Mouse (Mus musculus) neural tube, embryonic 11.5 days (tissue): ENCODE data around the gene Fam213a. TPM values are rescaled to one million over a fixed set of nuclear protein-coding genes. Genes with fewer than 3 reads are reported as not detected.

Source experiments
- ATAC-seq: fragments of 200-750 bp; cut with Nextera tagmentation; 2 replicates; pipeline ENCODE4 v1.8.0; 2017; ENCODE audit warnings: moderate number of reproducible peaks, mild to moderate bottlenecking, moderate TSS enrichment, moderate library complexity; ENCODE audit not compliant: insufficient read depth, low FRiP score, low TSS enrichment
- DNase-seq: peaks from one replicate; pipeline ENCODE4 v3.0.0-alpha.2; 2015; ENCODE audit warnings: low spot score
- H3K27ac ChIP-seq: fragments of 300-500 bp; sonication (generic); 2 replicates; pipeline ENCODE4 v1.5.1; 2014; ENCODE audit warnings: low read depth, mild to moderate bottlenecking, low read length
- H3K27me3 ChIP-seq: fragments of 300-500 bp; sonication (generic); 2 replicates; pipeline ENCODE4 v1.6.1; 2014; ENCODE audit warnings: mild to moderate bottlenecking, low read length, mixed read lengths; ENCODE audit not compliant: control insufficient read depth, insufficient read depth
- H3K36me3 ChIP-seq: fragments of 300-500 bp; sonication (generic); 2 replicates; pipeline ENCODE4 v1.6.1; 2014; ENCODE audit warnings: mild to moderate bottlenecking, low read length, moderate library complexity, mixed read lengths; ENCODE audit not compliant: control insufficient read depth, insufficient read depth
- H3K4me1 ChIP-seq: fragments of 300-500 bp; sonication (generic); 2 replicates; pipeline ENCODE4 v1.6.1; 2014; ENCODE audit warnings: low read length, mixed read lengths; ENCODE audit not compliant: control insufficient read depth, insufficient read depth
- H3K4me2 ChIP-seq: fragments of 300-500 bp; sonication (generic); 2 replicates; pipeline ENCODE4 v1.6.1; 2014; ENCODE audit warnings: low read depth, mild to moderate bottlenecking, moderate library complexity
- H3K4me3 ChIP-seq: fragments of 300-500 bp; sonication (generic); 2 replicates; pipeline ENCODE4 v1.5.1; 2014; ENCODE audit warnings: low read depth, low read length
- H3K9ac ChIP-seq: fragments of 300-500 bp; sonication (generic); 2 replicates; pipeline ENCODE4 v1.6.1; 2014; ENCODE audit warnings: mild to moderate bottlenecking, low read length
- H3K9me3 ChIP-seq: fragments of 300-500 bp; sonication (generic); 2 replicates; pipeline ENCODE4 v1.6.1; 2016; ENCODE audit warnings: low read length; ENCODE audit not compliant: control insufficient read depth
- WGBS: fragments of 180-500 bp; shearing (Covaris S2); extraction: QIAGEN DNeasy Blood & Tissue Kit; methylation state at CpG from one replicate; pipeline ENCODE4 v1.1.7; 2014; 5-methylcytosine and 5-hydroxymethylcytosine counted together
- polyA plus RNA-seq: library from polyadenylated mRNA; unstranded; fragments of >200 nt; fragmentation: Nextera tagmentation; extraction: Ambion mirVana; gene quantifications from 2 replicates; pipeline ENCODE4 v1.2.1, GENCODE M21; 2014

The Fam213a gene
- polyA plus RNA-seq, 1 experiment from 2014 or later: 48.5 TPM

DNA sequence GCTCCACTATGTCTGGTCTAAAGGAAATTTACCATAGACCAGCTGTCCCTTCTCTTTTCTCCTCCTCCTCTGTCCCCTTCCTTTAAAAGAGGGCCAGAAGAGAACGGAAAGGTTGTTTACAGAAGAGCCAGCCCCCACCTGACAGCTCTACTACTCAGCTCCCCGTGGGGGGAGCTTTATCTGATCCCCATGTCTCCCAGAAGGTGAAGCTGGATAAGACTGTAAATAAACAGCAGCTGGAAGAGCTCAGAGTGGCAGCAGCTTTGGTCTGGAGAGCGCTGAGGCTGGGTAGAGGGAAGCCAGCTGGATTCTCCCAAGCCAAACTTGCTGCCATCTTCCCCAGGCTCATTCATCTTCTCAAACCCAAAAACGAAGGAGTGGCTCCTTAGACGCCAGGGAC, 5.9 kb downstream of the Fam213a start:
- 52% methylated on average over 5 of the region's 5 CpGs for WGBS
- no peak overlapping the region for H3K4me2 ChIP-seq

DNA sequence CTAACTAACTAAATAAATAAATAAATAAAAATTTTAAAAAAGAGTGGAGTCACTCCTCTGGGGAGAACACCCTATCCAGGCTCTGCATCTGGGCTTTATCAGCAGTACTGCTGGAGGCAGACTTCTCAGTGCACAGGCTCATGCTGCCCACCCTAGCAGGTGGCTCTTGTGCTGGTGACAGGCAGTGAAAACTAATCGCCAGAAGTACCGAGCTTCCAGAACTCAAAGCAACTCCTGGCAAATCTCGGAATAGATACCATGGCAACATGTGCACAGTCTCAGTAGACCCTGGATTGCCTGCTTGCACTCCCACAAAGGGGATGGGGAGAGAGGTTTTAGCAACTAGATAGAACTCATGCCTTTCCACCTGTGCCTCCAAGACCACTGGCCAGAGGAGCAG, 6.7 kb downstream of the Fam213a start:
- peaks cover 4% of the 10 kb centered on the region; the same call in 1 of the 2 replicates for H3K4me1 ChIP-seq
- ATAC-seq (no peak), DNase-seq (no peak)
- H3K27me3 ChIP-seq: no peaks in the 10 kb centered on the region
- H3K4me2 ChIP-seq: no peak overlapping the region
- no peaks in the 10 kb centered on the region for H3K9me3 ChIP-seq
- H3K36me3 ChIP-seq: no peaks in the 10 kb centered on the region
- H3K27ac ChIP-seq: no peak overlapping the region
- no peak overlapping the region for H3K9ac ChIP-seq
- no peak overlapping the region for H3K4me3 ChIP-seq
- 73% methylated on average over 3 of the region's 3 CpGs for WGBS

More for the DNA sequence above, 5.9 kb downstream of the Fam213a start:
- DNase-seq (no peak), ATAC-seq (no peak)
- no peaks in the 10 kb centered on the region for H3K36me3 ChIP-seq
- H3K4me1 ChIP-seq: peaks cover 4% of the 10 kb centered on the region; the same call in 1 of the 2 replicates
- no peak overlapping the region for H3K9ac ChIP-seq
- H3K27ac ChIP-seq: no peak overlapping the region
- H3K9me3 ChIP-seq: no peaks in the 10 kb centered on the region
- H3K27me3 ChIP-seq: no peaks in the 10 kb centered on the region
- no peak overlapping the region for H3K4me3 ChIP-seq

DNA sequence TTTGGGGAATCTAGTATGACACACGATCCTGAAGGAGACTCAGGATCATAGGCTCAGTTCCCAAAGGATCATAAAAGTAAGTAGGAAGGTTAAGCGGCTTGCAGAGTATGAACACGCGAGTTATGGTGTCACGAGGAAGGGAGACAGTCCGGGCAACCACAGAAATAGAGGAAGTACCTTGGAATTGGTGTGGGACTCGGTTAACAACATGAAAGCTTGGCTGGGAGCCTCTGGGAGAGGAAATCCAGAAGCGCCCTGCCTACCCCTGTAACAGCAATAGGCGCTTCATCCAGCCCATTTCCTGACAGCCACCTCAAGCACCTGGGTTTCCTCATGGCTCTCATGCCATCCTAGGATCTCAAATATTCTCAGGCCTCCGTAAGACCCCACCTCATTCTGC, 7.3 kb downstream of the Fam213a start:
- DNase-seq (no peak), ATAC-seq (no peak)
- Histone ChIP-seq H3K9me3 (no peaks in the 10 kb centered on the region), H3K4me3 (no peak overlapping the region), H3K9ac (no peak overlapping the region), H3K4me1 (peaks cover 4% of the 10 kb centered on the region; the same call in 1 of the 2 replicates), H3K27me3 (no peaks in the 10 kb centered on the region), H3K4me2 (no peak overlapping the region), H3K27ac (no peak overlapping the region), H3K36me3 (no peaks in the 10 kb centered on the region)
- WGBS: 92% methylated on average over 10 of the region's 10 CpGs

DNA sequence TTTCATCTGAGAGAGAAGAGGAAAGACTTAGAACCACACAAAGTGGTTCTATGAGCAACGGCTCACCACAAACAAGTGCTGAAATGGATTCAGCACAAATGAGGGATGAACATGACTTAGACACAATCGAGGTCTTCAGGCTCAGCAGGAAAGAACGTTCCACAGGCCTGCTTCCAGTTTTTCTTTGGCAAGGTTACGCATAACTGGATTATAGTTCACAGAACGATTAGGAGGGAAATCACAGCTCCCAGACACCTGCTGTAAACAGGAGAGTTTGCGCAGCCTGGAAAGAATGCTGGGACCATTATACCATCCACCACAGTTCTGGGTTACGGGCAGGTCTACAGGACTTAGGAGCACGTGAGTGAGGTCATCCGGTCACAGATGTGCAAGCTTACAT, 7.9 kb downstream of the Fam213a start:
- DNase-seq (no peak), ATAC-seq (no peak)
- no peaks in the 10 kb centered on the region; the same call in 1 of the 2 replicates for H3K36me3 ChIP-seq
- H3K9me3 ChIP-seq: no peaks in the 10 kb centered on the region
- H3K4me2 ChIP-seq: no peak overlapping the region
- peaks cover 4% of the 10 kb centered on the region; the same call in 1 of the 2 replicates for H3K4me1 ChIP-seq
- no peak overlapping the region for H3K4me3 ChIP-seq
- whole genome bisulfite sequencing: 89% methylated on average over 9 of the region's 9 CpGs
- H3K9ac ChIP-seq: no peak overlapping the region
- no peak overlapping the region for H3K27ac ChIP-seq
- H3K27me3 ChIP-seq: no peaks in the 10 kb centered on the region

DNA sequence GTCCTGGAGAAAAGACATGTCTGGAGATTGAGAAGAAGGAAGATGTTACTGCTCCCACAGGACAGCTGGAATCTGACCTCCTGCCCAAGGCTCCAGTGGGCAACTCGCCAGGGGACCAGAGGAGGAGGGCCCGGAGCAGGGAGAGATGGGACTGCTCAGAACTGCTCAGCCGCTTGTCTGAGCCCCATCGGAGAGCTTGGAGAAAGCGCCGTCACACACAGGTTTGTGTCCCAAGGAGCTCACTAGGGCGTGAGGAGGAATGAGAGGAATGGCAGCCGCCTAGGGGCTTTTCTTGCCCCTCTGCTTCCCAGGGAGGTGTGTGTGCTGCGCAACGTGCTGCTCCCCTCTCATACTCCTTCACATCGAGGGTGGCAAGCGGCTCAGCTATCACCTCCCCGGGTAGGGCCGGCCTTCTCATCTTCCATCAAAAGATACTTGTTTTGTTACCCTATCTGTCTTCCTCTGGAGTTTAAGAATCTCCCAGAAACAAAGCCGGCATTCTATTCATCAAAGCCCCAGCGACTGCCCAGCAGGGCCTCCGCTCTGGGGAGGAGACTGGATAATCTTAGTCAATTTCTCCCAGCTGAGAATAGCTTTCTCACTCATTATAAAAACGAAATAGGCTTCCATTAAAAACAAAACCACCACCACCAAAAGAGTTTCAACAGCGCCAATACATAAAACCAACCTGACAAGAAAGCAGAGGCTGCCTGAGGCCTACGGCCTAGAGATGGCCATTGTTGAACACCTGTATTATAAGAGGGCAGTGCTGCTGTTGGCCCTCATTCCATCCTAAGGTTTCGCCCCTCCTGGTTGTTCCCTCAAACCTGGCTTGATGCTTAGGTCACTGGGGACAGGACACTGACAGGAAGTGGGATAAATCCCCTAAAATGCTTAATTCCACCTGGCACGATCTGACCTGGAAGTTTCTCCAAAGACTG, 9.1 kb downstream of the Fam213a start:
- ATAC-seq (no peak; the same call in 1 of the 2 replicates), DNase-seq (peak; percentile 30)
- WGBS: 11% methylated on average over 21 of the region's 22 CpGs
- no peak overlapping the region for H3K4me3 ChIP-seq
- H3K27me3 ChIP-seq: no peaks in the 10 kb centered on the region
- H3K4me1 ChIP-seq: peaks cover 4% of the 10 kb centered on the region; the same call in 1 of the 2 replicates
- peak overlapping the region; percentile 11 for H3K9ac ChIP-seq
- no peaks in the 10 kb centered on the region; the same call in 1 of the 2 replicates for H3K36me3 ChIP-seq
- H3K9me3 ChIP-seq: no peaks in the 10 kb centered on the region
- H3K27ac ChIP-seq: no peak overlapping the region
- H3K4me2 ChIP-seq: peak overlapping the region; percentile 13

DNA sequence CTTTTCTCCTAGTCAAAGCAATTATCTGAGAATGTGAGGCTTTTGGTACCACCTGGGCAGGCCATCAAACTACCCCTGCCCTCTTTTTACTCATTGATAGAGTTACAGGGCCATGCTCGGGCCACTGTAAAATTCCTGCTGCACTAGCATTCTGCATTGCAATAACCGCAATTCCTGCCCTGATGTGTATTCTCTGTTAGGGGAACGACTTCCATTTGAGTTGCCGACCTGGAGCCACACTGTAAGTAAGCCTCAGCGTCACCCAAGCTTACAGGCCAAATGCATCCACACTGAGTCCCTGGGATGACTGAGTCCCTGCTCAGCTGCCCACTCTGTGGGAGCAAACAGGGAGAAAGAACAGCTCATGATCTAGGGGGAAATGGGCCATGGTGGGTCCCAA, 12.0 kb downstream of the Fam213a start:
- H3K9ac ChIP-seq: no peak overlapping the region
- H3K36me3 ChIP-seq: no peaks in the 10 kb centered on the region; the same call in 1 of the 2 replicates
- H3K4me2 ChIP-seq: no peak overlapping the region
- WGBS: 77% methylated on average over 5 of the region's 5 CpGs
- H3K4me1 ChIP-seq: peaks cover 4% of the 10 kb centered on the region; the same call in 1 of the 2 replicates
- H3K9me3 ChIP-seq: no peaks in the 10 kb centered on the region
- DNase-seq: no peak
- ATAC-seq: no peak
- H3K27ac ChIP-seq: no peak overlapping the region
- no peaks in the 10 kb centered on the region for H3K27me3 ChIP-seq
- no peak overlapping the region for H3K4me3 ChIP-seq

DNA sequence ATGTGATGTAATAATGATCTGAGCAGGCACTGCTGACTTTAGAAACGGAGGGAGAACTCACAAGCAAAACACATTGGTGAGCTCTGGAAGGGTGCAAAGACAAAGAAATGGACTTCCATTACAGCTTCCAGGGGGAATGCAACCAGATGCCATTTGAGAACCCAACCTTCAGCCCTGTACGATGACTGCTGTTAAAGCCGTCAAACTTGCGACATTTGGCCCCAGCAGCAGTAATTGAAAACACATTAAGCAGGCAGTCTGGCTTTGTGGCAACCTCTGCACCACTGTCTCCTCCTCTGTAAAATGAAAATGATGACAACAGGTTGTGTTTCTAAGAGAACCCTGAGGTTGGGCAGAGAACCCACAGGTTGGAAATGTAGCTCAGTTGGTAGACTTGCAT, 12.8 kb downstream of the Fam213a start:
- no peaks in the 10 kb centered on the region for H3K27me3 ChIP-seq
- no peak for DNase-seq

DNA sequence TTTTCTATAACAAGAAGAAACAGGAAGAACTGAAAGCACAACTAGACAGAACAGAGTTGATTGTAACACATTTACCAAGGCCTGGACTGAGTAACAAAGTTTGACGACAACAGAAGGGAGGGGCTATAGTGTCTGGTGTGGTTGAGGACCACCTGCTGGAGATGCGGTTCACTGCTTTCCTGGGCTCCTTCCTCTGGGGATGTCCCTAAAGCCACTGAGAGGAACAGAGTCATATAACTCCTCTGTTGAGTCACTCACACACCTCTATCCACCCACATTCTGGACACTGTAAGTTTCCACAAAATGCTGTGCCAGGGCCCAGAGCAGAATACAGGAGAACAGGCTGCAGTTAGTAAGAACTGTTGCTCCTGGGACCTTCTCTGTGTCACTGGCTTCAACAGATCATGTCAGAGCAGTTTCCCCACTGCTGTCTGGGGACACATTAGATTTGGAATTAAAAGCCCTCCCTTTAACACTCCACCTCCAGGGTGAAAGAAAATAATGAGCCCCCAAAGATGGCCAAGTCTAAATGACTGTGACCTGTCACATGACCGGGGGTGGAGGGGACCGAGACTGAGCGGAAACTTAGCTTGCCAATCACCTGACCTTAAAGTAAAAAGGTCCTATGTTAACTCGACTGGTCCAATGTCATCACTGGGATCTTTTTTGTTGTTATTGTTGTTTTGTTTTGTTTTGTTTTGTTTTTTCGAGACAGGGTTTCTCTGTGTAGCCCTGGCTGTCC, 13.5 kb downstream of the Fam213a start:
- 84% methylated on average over 7 of the region's 7 CpGs for WGBS

More for the DNA sequence above, 12.8 kb downstream of the Fam213a start:
- no peak overlapping the region for H3K4me2 ChIP-seq
- no peak overlapping the region for H3K4me3 ChIP-seq
- no peaks in the 10 kb centered on the region for H3K9me3 ChIP-seq
- H3K27ac ChIP-seq: no peak overlapping the region
- H3K36me3 ChIP-seq: no peaks in the 10 kb centered on the region; the same call in 1 of the 2 replicates
- no peak for ATAC-seq
- WGBS: 56% methylated on average over 4 of the region's 4 CpGs
- H3K9ac ChIP-seq: no peak overlapping the region
- H3K4me1 ChIP-seq: peaks cover 4% of the 10 kb centered on the region; the same call in 1 of the 2 replicates

More for the DNA sequence above, 13.5 kb downstream of the Fam213a start:
- Histone ChIP-seq H3K36me3 (no peaks in the 10 kb centered on the region; the same call in 1 of the 2 replicates), H3K27me3 (no peaks in the 10 kb centered on the region), H3K9ac (no peak overlapping the region), H3K9me3 (no peaks in the 10 kb centered on the region), H3K27ac (no peak overlapping the region), H3K4me3 (no peak overlapping the region), H3K4me1 (peaks cover 4% of the 10 kb centered on the region; the same call in 1 of the 2 replicates), H3K4me2 (no peak overlapping the region)
- ATAC-seq: no peak
- DNase-seq: no peak
